Mouse (Mus musculus): ENCODE results near the gene Ttc36.
"Not testable (repeated sequence)": the region's sequence is repeated elsewhere in the genome, so short reads cannot be mapped to it uniquely, and the experiment has no call there.

Ttc36 gene

DNA sequence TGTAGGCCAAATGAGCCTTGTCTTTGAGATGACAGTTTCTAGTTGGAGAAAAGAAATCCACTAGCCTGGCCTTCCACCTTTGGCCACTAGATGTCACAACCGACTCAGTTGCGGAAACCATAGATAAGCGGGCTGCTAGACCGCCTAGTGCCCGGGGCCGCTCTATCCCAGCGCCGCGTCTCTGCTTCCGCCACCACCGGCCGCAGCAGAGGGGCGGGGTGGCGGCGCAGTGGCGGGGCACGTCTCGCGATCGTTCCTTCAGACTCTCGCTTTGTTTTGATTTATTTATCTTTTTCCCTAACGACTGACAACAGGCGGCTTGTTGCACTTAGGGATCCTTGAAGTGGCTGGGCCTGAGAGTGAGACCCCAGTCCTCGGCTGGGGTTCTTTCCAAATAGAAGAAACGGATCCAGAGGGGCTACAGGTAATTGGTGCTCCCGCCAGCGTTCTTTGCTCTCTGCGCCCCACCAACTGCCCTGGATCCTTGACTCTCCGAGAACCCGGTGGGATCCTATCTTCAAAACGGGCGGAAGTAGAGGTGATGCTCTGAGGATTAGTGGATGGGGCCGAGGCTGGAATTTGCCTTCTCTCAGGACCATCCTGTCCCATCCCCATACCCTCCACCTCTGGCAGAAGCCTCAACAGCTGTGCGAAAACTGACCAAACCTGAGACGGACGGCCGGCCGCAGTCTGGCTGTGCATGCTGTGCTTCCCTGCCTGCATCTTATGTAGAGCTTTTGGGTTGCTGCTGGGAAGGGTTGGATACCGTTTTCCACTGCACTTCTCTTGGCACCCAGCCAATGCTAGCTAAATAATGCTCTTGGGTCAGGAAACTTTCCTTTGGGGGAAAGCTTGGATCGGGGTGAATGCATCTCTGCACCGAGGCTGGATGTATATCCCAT is 29.9 kb downstream of the Ttc36 start:
- peak; percentile 93 for DNase-seq (ENCODE audit: low read depth, low spot score)

DNA sequence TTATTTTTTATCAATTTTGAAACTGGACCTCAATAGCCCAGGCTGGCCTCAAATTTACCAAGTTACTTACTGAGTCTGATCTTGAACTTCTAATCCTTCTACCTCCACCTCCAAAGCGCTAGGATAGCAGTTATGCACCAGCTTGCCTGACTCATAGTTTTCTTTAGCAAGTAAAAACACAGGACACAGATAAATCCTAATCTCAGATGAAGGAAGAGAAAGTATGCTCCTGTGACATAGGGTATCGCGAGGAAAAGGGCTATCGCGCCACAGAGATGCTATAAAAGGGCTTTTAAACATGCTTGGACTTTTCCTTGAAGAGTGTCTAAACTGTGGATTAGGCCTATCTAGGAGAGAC is 30.5 kb downstream of the Ttc36 start:
- DNase-seq (ENCODE audit: low read depth, low spot score): no peak

DNA sequence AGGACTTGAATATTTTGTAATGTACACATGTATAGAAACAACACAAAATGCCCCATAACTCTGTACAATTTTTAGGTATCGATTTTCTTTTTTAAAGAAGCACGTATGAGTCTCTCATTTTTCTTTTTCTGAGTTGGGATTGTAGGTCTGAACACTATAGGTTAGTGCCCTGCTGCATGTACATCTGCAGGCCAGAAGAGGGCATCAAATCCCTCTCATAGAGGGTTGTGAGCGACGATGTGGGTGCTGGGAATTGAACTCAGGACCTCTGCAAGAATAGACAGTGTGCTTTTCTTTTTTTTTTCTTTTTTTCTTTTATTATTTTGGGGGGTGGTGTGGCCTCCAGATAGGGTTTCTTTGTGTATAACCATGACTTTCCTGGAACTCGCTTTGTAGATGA is 31.5 kb downstream of the Ttc36 start:
- DNase-seq (ENCODE audit: low read depth, low spot score): no peak

DNA sequence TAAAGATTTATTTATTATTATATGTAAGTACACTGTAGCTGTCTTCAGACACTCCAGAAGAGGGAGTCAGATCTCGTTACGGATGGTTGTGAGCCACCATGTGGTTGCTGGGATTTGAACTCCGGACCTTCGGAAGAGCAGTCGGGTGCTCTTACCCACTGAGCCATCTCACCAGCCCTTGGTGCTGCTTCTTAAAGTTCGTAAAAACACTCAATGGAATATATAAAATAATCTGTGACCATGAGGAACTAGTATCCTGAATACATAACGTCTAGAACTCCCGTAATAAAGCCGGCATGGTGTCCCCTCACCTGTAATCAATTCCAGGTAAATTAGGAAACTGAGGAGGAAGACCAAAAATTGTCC is 34.9 kb downstream of the Ttc36 start:
- not testable (repeated sequence) for DNase-seq (ENCODE audit: low read depth, low spot score)

DNA sequence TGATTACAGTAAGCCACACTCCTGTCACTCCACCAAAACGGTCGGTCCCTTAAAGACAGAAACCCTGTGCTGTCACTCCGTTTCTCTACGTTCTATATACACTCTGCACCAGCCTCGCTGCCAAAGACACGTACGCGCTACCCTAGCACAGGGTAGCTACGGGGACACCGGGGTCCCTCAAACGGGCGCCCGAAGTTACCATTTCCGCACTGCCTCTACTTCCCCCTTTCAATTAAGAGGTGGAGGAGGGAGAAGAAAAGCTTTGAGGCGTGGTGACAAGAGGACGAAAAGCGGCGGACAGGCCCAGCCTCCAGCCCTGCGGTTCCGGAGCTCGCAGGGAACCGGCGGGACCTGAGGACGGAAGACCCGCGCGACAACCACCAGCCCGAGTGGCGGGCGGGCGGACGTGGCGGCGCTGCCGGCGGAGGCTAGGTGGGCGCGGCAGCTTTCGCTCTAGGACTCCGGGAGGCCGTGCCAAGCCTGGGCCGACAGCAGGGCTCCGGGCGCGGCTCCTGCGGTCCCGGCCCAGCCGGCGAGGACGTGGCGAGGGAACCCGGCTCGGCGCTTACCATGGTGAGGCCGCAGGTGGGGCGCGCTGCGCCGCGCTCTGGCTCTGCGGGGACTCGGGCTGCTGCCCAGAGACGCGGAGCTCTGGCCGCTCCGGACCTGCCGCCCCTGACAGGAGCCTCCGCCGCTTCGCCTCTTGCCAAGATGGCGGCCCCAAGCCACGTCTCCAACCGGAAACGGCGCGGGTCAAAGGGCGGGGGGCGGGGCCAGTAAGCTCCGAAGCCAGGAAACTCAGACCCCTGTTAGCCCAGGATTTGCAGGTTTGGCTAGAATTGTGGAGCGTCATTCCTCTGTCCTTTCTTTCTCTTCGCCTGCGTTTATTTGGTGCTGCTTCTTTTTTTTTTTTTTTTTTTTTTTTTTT is 35.5 kb downstream of the Ttc36 start, which contains the start of the genes Arcn1 and Ift46:
Gene Arcn1, minus strand, starts transcription at position 745 of the 928 bp plus-strand sequence.
Gene Ift46, plus strand, starts transcription at position 808 of the 928 bp plus-strand sequence.
- peak; percentile 81 for DNase-seq (ENCODE audit: low read depth, low spot score)

DNA sequence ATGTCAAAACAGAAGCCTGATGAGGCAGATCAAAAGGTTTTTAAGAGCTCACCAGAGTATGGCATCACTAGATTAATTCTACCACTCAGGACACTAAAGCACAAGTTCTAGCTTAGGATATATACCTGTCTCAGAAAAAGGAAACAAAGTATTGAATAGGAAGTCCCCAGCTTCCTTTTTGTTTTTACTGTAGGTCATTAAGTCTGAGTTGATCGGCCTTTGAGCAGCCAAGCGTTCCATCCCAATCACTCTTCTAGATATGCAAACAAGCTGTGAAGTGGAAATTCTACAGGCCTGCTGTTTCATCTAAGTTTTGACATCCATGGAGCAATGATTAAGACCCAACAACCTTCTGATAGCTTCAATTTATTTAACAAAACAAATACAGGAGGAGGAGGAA is 42.0 kb downstream of the Ttc36 start:
- DNase-seq (ENCODE audit: low read depth, low spot score): no peak
